Mouse (Mus musculus): Measurements from ENCODE around the gene Grb2. TPM values are rescaled to one million over a fixed set of nuclear protein-coding genes. Genes with fewer than 3 reads are reported as not detected.

Gene Grb2
- polyA plus RNA-seq, 1 experiment from 2014 or later = 193 TPM

- H3K27ac ChIP-seq (ENCODE audit: low read depth, low read length) = no peak overlapping the region
- no peaks in the 10 kb centered on the region for H3K4me1 ChIP-seq (ENCODE audit: control insufficient read depth, insufficient read depth, low read depth, low read length)
- H3K4me3 ChIP-seq (ENCODE audit: low read length) = no peak overlapping the region
- H3K9me3 ChIP-seq (ENCODE audit: control insufficient read depth, low read length) = no peaks in the 10 kb centered on the region
- WGBS = 90% methylated on average over 4 of the region's 4 CpGs
- H3K36me3 ChIP-seq (ENCODE audit: control insufficient read depth, insufficient read depth, low read length) = no peaks in the 10 kb centered on the region
- no peak overlapping the region for H3K4me2 ChIP-seq (ENCODE audit: low read length)
- H3K27me3 ChIP-seq (replicated peaks; ENCODE audit: control insufficient read depth, insufficient read depth, low read length) = no peaks in the 10 kb centered on the region
- no peak overlapping the region for H3K9ac ChIP-seq (ENCODE audit: low read depth, low read length)
- ATAC-seq = no peak
Observed at GRCm38 (mm10) chr11:115639540-115639939, 68.9 kb downstream of the Grb2 start.

GRCm38 (mm10) chr11:115638498-115639409 is 69.6 kb downstream of the Grb2 start:
- H3K27me3 ChIP-seq (replicated peaks; ENCODE audit: control insufficient read depth, insufficient read depth, low read length) = no peaks in the 10 kb centered on the region
- H3K9me3 ChIP-seq (ENCODE audit: control insufficient read depth, low read length) = no peaks in the 10 kb centered on the region
- no peak for ATAC-seq
- no peaks in the 10 kb centered on the region for H3K4me1 ChIP-seq (ENCODE audit: control insufficient read depth, insufficient read depth, low read depth, low read length)
- 83% methylated on average over 5 of the region's 5 CpGs for WGBS
- H3K36me3 ChIP-seq (ENCODE audit: control insufficient read depth, insufficient read depth, low read length) = no peaks in the 10 kb centered on the region
- H3K9ac ChIP-seq (ENCODE audit: low read depth, low read length) = no peak overlapping the region
- no peak overlapping the region for H3K4me3 ChIP-seq (ENCODE audit: low read length)
- no peak overlapping the region for H3K27ac ChIP-seq (ENCODE audit: low read depth, low read length)
- H3K4me2 ChIP-seq (ENCODE audit: low read length) = no peak overlapping the region

- Histone ChIP-seq H3K4me3 (ENCODE audit: low read length) (no peak overlapping the region), H3K27me3 (replicated peaks; ENCODE audit: control insufficient read depth, insufficient read depth, low read length) (no peaks in the 10 kb centered on the region), H3K36me3 (ENCODE audit: control insufficient read depth, insufficient read depth, low read length) (no peaks in the 10 kb centered on the region), H3K27ac (ENCODE audit: low read depth, low read length) (no peak overlapping the region), H3K9me3 (ENCODE audit: control insufficient read depth, low read length) (no peaks in the 10 kb centered on the region), H3K4me1 (ENCODE audit: control insufficient read depth, insufficient read depth, low read depth, low read length) (no peaks in the 10 kb centered on the region), H3K4me2 (ENCODE audit: low read length) (no peak overlapping the region), H3K9ac (ENCODE audit: low read depth, low read length) (no peak overlapping the region)
- no peak for ATAC-seq
- 85% methylated on average over 3 of the region's 3 CpGs for WGBS
Observed at GRCm38 (mm10) chr11:115636960-115637359, 71.4 kb downstream of the Grb2 start.

GRCm38 (mm10) chr11:115635484-115635883 is 72.9 kb downstream of the Grb2 start:
- 76% methylated on average over 8 of the region's 8 CpGs for WGBS
- Histone ChIP-seq H3K27me3 (replicated peaks; ENCODE audit: control insufficient read depth, insufficient read depth, low read length) (no peaks in the 10 kb centered on the region), H3K9me3 (ENCODE audit: control insufficient read depth, low read length) (no peaks in the 10 kb centered on the region), H3K4me2 (ENCODE audit: low read length) (no peak overlapping the region), H3K4me3 (ENCODE audit: low read length) (no peak overlapping the region), H3K36me3 (ENCODE audit: control insufficient read depth, insufficient read depth, low read length) (no peaks in the 10 kb centered on the region), H3K4me1 (ENCODE audit: control insufficient read depth, insufficient read depth, low read depth, low read length) (no peaks in the 10 kb centered on the region), H3K27ac (ENCODE audit: low read depth, low read length) (no peak overlapping the region), H3K9ac (ENCODE audit: low read depth, low read length) (no peak overlapping the region)
- ATAC-seq = no peak

- Histone ChIP-seq H3K4me3 (ENCODE audit: low read length) (no peak overlapping the region), H3K9me3 (ENCODE audit: control insufficient read depth, low read length) (no peaks in the 10 kb centered on the region), H3K27me3 (replicated peaks; ENCODE audit: control insufficient read depth, insufficient read depth, low read length) (no peaks in the 10 kb centered on the region), H3K4me2 (ENCODE audit: low read length) (no peak overlapping the region), H3K9ac (ENCODE audit: low read depth, low read length) (no peak overlapping the region), H3K27ac (ENCODE audit: low read depth, low read length) (no peak overlapping the region), H3K36me3 (ENCODE audit: control insufficient read depth, insufficient read depth, low read length) (no peaks in the 10 kb centered on the region), H3K4me1 (ENCODE audit: control insufficient read depth, insufficient read depth, low read depth, low read length) (no peaks in the 10 kb centered on the region)
- no peak for ATAC-seq
- 90% methylated on average over 8 of the region's 8 CpGs for WGBS
Observed at GRCm38 (mm10) chr11:115635041-115635440, 73.4 kb downstream of the Grb2 start.

GRCm38 (mm10) chr11:115634109-115634508 is 74.3 kb downstream of the Grb2 start:
- no peaks in the 10 kb centered on the region for H3K27me3 ChIP-seq (replicated peaks; ENCODE audit: control insufficient read depth, insufficient read depth, low read length)
- H3K9ac ChIP-seq (ENCODE audit: low read depth, low read length) = no peak overlapping the region
- no peaks in the 10 kb centered on the region for H3K9me3 ChIP-seq (ENCODE audit: control insufficient read depth, low read length)
- WGBS = 95% methylated on average over 4 of the region's 4 CpGs
- H3K4me2 ChIP-seq (ENCODE audit: low read length) = no peak overlapping the region
- no peaks in the 10 kb centered on the region for H3K4me1 ChIP-seq (ENCODE audit: control insufficient read depth, insufficient read depth, low read depth, low read length)
- no peaks in the 10 kb centered on the region for H3K36me3 ChIP-seq (ENCODE audit: control insufficient read depth, insufficient read depth, low read length)
- no peak overlapping the region for H3K4me3 ChIP-seq (ENCODE audit: low read length)
- H3K27ac ChIP-seq (ENCODE audit: low read depth, low read length) = no peak overlapping the region
- ATAC-seq = no peak

- no peak overlapping the region for H3K4me2 ChIP-seq (ENCODE audit: low read length)
- no peak for ATAC-seq
- 0 out of 2 replicates have a peak, but pooled peaks cover 2% of the 10 kb centered on the region for H3K4me1 ChIP-seq (ENCODE audit: control insufficient read depth, insufficient read depth, low read depth, low read length)
- H3K9ac ChIP-seq (ENCODE audit: low read depth, low read length) = no peak overlapping the region
- H3K9me3 ChIP-seq (ENCODE audit: control insufficient read depth, low read length) = no peaks in the 10 kb centered on the region
- no peak overlapping the region for H3K27ac ChIP-seq (ENCODE audit: low read depth, low read length)
- H3K27me3 ChIP-seq (replicated peaks; ENCODE audit: control insufficient read depth, insufficient read depth, low read length) = no peaks in the 10 kb centered on the region
- no peak overlapping the region for H3K4me3 ChIP-seq (ENCODE audit: low read length)
- no peaks in the 10 kb centered on the region for H3K36me3 ChIP-seq (ENCODE audit: control insufficient read depth, insufficient read depth, low read length)
- 89% methylated on average over 10 of the region's 10 CpGs for WGBS
Observed at GRCm38 (mm10) chr11:115632862-115633261, 75.5 kb downstream of the Grb2 start.

- 78% methylated on average over 7 of the region's 7 CpGs for WGBS
- H3K27me3 ChIP-seq (replicated peaks; ENCODE audit: control insufficient read depth, insufficient read depth, low read length) = no peaks in the 10 kb centered on the region
- no peak for ATAC-seq
Observed at GRCm38 (mm10) chr11:115632247-115632646, 76.2 kb downstream of the Grb2 start.

GRCm38 (mm10) chr11:115631505-115631890 is 76.9 kb downstream of the Grb2 start:
- no peaks in the 10 kb centered on the region for H3K9me3 ChIP-seq (ENCODE audit: control insufficient read depth, low read length)
- ATAC-seq = no peak
- no peak overlapping the region for H3K4me3 ChIP-seq (ENCODE audit: low read length)
- H3K9ac ChIP-seq (ENCODE audit: low read depth, low read length) = no peak overlapping the region
- no peak overlapping the region for H3K4me2 ChIP-seq (ENCODE audit: low read length)
- no peak overlapping the region for H3K27ac ChIP-seq (ENCODE audit: low read depth, low read length)
- H3K27me3 ChIP-seq (replicated peaks; ENCODE audit: control insufficient read depth, insufficient read depth, low read length) = no peaks in the 10 kb centered on the region
- peaks cover 9% of the 10 kb centered on the region for H3K4me1 ChIP-seq (ENCODE audit: control insufficient read depth, insufficient read depth, low read depth, low read length)
- 17% methylated on average over 3 of the region's 3 CpGs for WGBS
- no peaks in the 10 kb centered on the region for H3K36me3 ChIP-seq (ENCODE audit: control insufficient read depth, insufficient read depth, low read length)

More at GRCm38 (mm10) chr11:115632247-115632646, 76.2 kb downstream of the Grb2 start:
- Histone ChIP-seq H3K4me3 (ENCODE audit: low read length) (no peak overlapping the region), H3K9ac (ENCODE audit: low read depth, low read length) (no peak overlapping the region), H3K9me3 (ENCODE audit: control insufficient read depth, low read length) (no peaks in the 10 kb centered on the region), H3K36me3 (ENCODE audit: control insufficient read depth, insufficient read depth, low read length) (no peaks in the 10 kb centered on the region), H3K27ac (ENCODE audit: low read depth, low read length) (no peak overlapping the region), H3K4me1 (ENCODE audit: control insufficient read depth, insufficient read depth, low read depth, low read length) (peaks cover 3% of the 10 kb centered on the region), H3K4me2 (ENCODE audit: low read length) (no peak overlapping the region)
